Mouse (Mus musculus) ovary, postnatal 10 days (tissue): ENCODE data around the gene Ear6.

Experiments used
- DNase-seq: peaks from one replicate; pipeline ENCODE4 v3.0.0; 2022; ENCODE audit warnings: low spot score

Ear6 gene

GRCm38 (mm10) chr14:51893809-51894208, 40.3 kb downstream of the Ear6 start:
- no peak for DNase-seq

- no peak for DNase-seq
Measured at GRCm38 (mm10) chr14:51895071-51895470, 41.6 kb downstream of the Ear6 start.

- DNase-seq, result no peak
Measured at GRCm38 (mm10) chr14:51896019-51896418, 42.5 kb downstream of the Ear6 start.

- no peak for DNase-seq
Measured at GRCm38 (mm10) chr14:51896539-51897170, 43.2 kb downstream of the Ear6 start.

GRCm38 (mm10) chr14:51899351-51899750, 45.9 kb downstream of the Ear6 start:
- DNase-seq, result no peak

GRCm38 (mm10) chr14:51902806-51903710, 49.6 kb downstream of the Ear6 start:
- DNase-seq, result peak; percentile 54

- DNase-seq, result no peak
Measured at GRCm38 (mm10) chr14:51903782-51904181, 50.3 kb downstream of the Ear6 start.
